ENCODE assay signal across 34 mouse cellular contexts in genomic region chr1:75227653-75228052, GRCm38 (mm10). TPM values are rescaled to one million over a fixed set of nuclear protein-coding genes. Genes with fewer than 3 reads are reported as not detected.
DNase-seq lines count a peak whose midpoint lies in the region; ATAC-seq and TF ChIP-seq lines count a peak whose summit lies in the region.
"Had no signal": no experiment of that assay in that cellular context is flagged by ENCODE, and none has a peak within 500 bp of the region (broad histone marks: within the 10 kb centered on the region; RNA-seq: fewer than 3 reads in every experiment).

No protein-coding gene starts in this region.

- H3K36me3 ChIP-seq in heart, embryonic 11.5 days (ENCODE audit: control insufficient read depth, insufficient read depth, low read length): no peaks in the 10 kb centered on the region
- H3K36me3 ChIP-seq in ES-Bruce4 (ENCODE audit: control insufficient read depth, insufficient read depth, low read length, poor library complexity, severe bottlenecking) (no peaks in the 10 kb centered on the region), ES-E14 (ENCODE audit: control insufficient read depth, insufficient read depth, low read length, poor library complexity, severe bottlenecking) (no peaks in the 10 kb centered on the region)
- H3K36me3 ChIP-seq: forebrain, embryonic 10.5 days; heart, embryonic 12.5 days; heart, embryonic 15.5 days; hindbrain, embryonic 12.5 days; hindbrain, embryonic 15.5 days had no signal

- in situ Hi-C loops in ES-E14 (cut with MboI; ENCODE audit: low sequenced_read_pairs in 2 of 2, unreplicated experiment in 2 of 2): no loop called here

- peaks cover 7% of the 10 kb centered on the region; the same call in 1 of the 2 replicates for H3K4me1 ChIP-seq in heart, embryonic 11.5 days (ENCODE audit: control insufficient read depth, insufficient read depth, low read length)
- H3K4me1 ChIP-seq in ES-Bruce4 (ENCODE audit: control insufficient read depth, insufficient read depth, low read length): peaks cover 14% of the 10 kb centered on the region
- peaks cover 2 to 27% of the 10 kb centered on the region in 2 experiments for H3K4me1 ChIP-seq in ES-E14 (ENCODE audit: control insufficient read depth in 2 of 2, insufficient read depth in 2 of 2, low read length in 2 of 2, poor library complexity in 1 of 2)
- H3K4me1 ChIP-seq: forebrain, embryonic 10.5 days; forebrain, embryonic 13.5 days; hindbrain, embryonic 12.5 days; hindbrain, embryonic 15.5 days had no signal

- no peak for TF ChIP-seq POLR2A in ES-Bruce4 (IDR thresholded peaks at IDR 0.05; ENCODE audit: insufficient read depth, low read length)

- DNase-seq in heart, postnatal 14 days: no peak
- DNase-seq in ES-E14 (ENCODE audit: low read depth, low spot score): no peak
- DNase-seq in ZHBTc4 (ENCODE audit: low read depth, low spot score): peak; percentile 78
- DNase-seq in embryo, embryonic 10 days (ENCODE audit: low spot score): no peak
- no peak for DNase-seq in gastrocnemius, postnatal 10 days
- DNase-seq: adrenal gland, postnatal 10 days; adrenal gland, postnatal 36 days; cerebellum, adult 2 months; cerebellum, postnatal 10 days; cerebellum, postnatal 36 days; gastrocnemius, postnatal 36 days; heart, adult 2 months; kidney, adult 2 months had no signal

- H3K27ac ChIP-seq in heart, embryonic 11.5 days (ENCODE audit: low read depth, low read length): peak overlapping the region; percentile 46; the same call in 1 of the 2 replicates
- H3K27ac ChIP-seq in ES-Bruce4 (ENCODE audit: insufficient read depth, low read length) (peak overlapping the region; percentile 4; the same call in 1 of the 2 replicates), ES-E14 (ENCODE audit: insufficient read depth, low read depth, low read length, poor library complexity, severe bottlenecking) (peak overlapping the region; percentile 55; the same call in 1 of the 2 replicates)
- H3K27ac ChIP-seq: forebrain, embryonic 10.5 days; forebrain, embryonic 13.5 days; heart, adult 2 months; heart, embryonic 15.5 days; hindbrain, embryonic 12.5 days; hindbrain, embryonic 15.5 days had no signal

- intact Hi-C loops in heart, postnatal 14 days (cut with DNase I): no loop called here

- no peak for TF ChIP-seq EP300 in ES-Bruce4 (IDR thresholded peaks at IDR 0.05; ENCODE audit: insufficient read depth, low read depth, low read length)

- no peak overlapping the region for H3K4me3 ChIP-seq in heart, embryonic 11.5 days (ENCODE audit: low read depth, low read length)
- H3K4me3 ChIP-seq in ES-Bruce4 (ENCODE audit: low read depth, low read length): no peak overlapping the region
- H3K4me3 ChIP-seq in ES-E14 (ENCODE audit: insufficient read depth in 1 of 2, low read depth in 1 of 2, low read length in 2 of 2, poor library complexity in 1 of 2, severe bottlenecking in 1 of 2): no peak overlapping the region
- H3K4me3 ChIP-seq: forebrain, embryonic 10.5 days; forebrain, embryonic 13.5 days; heart, adult 2 months; heart, embryonic 12.5 days; heart, embryonic 15.5 days; hindbrain, embryonic 12.5 days; hindbrain, embryonic 15.5 days had no signal

- H3K9me3 ChIP-seq in heart, embryonic 11.5 days (replicated peaks; ENCODE audit: control insufficient read depth, low read length): no peaks in the 10 kb centered on the region
- H3K9me3 ChIP-seq in ES-Bruce4 (replicated peaks; ENCODE audit: control insufficient read depth, insufficient read depth, low read length, poor library complexity, severe bottlenecking) (no peaks in the 10 kb centered on the region), ES-E14 (ENCODE audit: control insufficient read depth, insufficient read depth, low read depth, low read length) (no peaks in the 10 kb centered on the region)
- H3K9me3 ChIP-seq: forebrain, embryonic 10.5 days; forebrain, embryonic 13.5 days; heart, embryonic 12.5 days; heart, embryonic 15.5 days; hindbrain, embryonic 12.5 days; hindbrain, embryonic 15.5 days had no signal

- ATAC-seq in heart, embryonic 11.5 days (replicated peaks; ENCODE audit: insufficient number of reproducible peaks, low FRiP score, low TSS enrichment): no peak
- ATAC-seq: activated CD4-positive, CD25-positive, alpha-beta regulatory T cell, adult 4 months; CD4-positive, CD25-positive, alpha-beta regulatory T cell, adult 4 months; forebrain, embryonic 13.5 days; forebrain, embryonic 16.5 days; intestine, postnatal 0 days; Patski had no signal

- H3K4me2 ChIP-seq in heart, embryonic 11.5 days: no peak overlapping the region
- H3K4me2 ChIP-seq: forebrain, embryonic 13.5 days; heart, embryonic 12.5 days; heart, embryonic 15.5 days; hindbrain, embryonic 12.5 days; hindbrain, embryonic 15.5 days had no signal

- 78% methylated on average over 1 of the region's 1 CpGs for WGBS in heart, embryonic 11.5 days (ENCODE audit: insufficient replicate concordance)

- no peak for TF ChIP-seq CTCF in ES-Bruce4 (IDR thresholded peaks at IDR 0.05; ENCODE audit: low read depth, low read length)

- no peak overlapping the region for H3K9ac ChIP-seq in heart, embryonic 11.5 days (ENCODE audit: low read depth, low read length)
- H3K9ac ChIP-seq in ES-Bruce4 (ENCODE audit: low read depth, poor library complexity, severe bottlenecking) (no peak overlapping the region), ES-E14 (ENCODE audit: insufficient read depth, low read depth, low read length, poor library complexity, severe bottlenecking) (no peak overlapping the region)
- H3K9ac ChIP-seq: forebrain, embryonic 13.5 days; heart, embryonic 12.5 days; heart, embryonic 15.5 days; hindbrain, embryonic 12.5 days; hindbrain, embryonic 15.5 days had no signal

- 0 out of 2 replicates have a peak, but pooled peaks cover 2% of the 10 kb centered on the region for H3K27me3 ChIP-seq in heart, embryonic 11.5 days (ENCODE audit: control insufficient read depth, insufficient read depth, low read length)
- no peaks in the 10 kb centered on the region for H3K27me3 ChIP-seq in ES-Bruce4 (ENCODE audit: control insufficient read depth, insufficient read depth, low read length, poor library complexity, severe bottlenecking)
- H3K27me3 ChIP-seq: heart, embryonic 15.5 days; Patski had no signal

TF ChIP-seq in ES-E14, 5 proteins besides CTCF, POLR2A, EP300 and RAD21:
- TF ChIP-seq HCFC1 (IDR thresholded peaks at IDR 0.05; ENCODE audit: borderline replicate concordance, insufficient read depth, low read length) (no peak), MAFK (IDR thresholded peaks at IDR 0.05; ENCODE audit: insufficient read depth, low read depth, low read length) (no peak), ZNF384 (IDR thresholded peaks at IDR 0.05; ENCODE audit: low read depth, low read length) (peak; percentile 98)
TF ChIP-seq in ES-E14: peak in this region for 1.

RNA-seq across cellular contexts. Expression of gene A630095N17Rik, which starts 4.2 kb away (rescaled TPM):
- not detected in 2 replicates for polyA plus RNA-seq in heart, embryonic 11.5 days (2014; fragmentation: Nextera tagmentation; extraction: Ambion mirVana)
- total RNA-seq in heart, postnatal 14 days (2021): not detected
- not detected in 2 replicates for polyA plus RNA-seq in ES-Bruce4 (2011; ENCODE audit: insufficient read depth, insufficient read length, low read depth, missing spikeins)
- total RNA-seq in ES-E14 (2012; rRNA removed): not detected in 2 replicates
- not detected for total RNA-seq in gastrocnemius, postnatal 10 days (2021)
- total RNA-seq: adrenal gland, postnatal 10 days; adrenal gland, postnatal 36 days; gastrocnemius, adult 18-20 months; gastrocnemius, postnatal 36 days; heart, adult 2 months; heart, postnatal 25 days had no signal
- polyA plus RNA-seq: activated CD4-positive, CD25-positive, alpha-beta regulatory T cell, adult 4 months; C2C12; CD4-positive, CD25-positive, alpha-beta regulatory T cell, adult 4 months; cerebellum, adult 2 months; cortical plate, adult 2 months; embryonic facial prominence, embryonic 11.5 days; embryonic facial prominence, embryonic 14.5 days; forebrain, embryonic 10.5 days; forebrain, embryonic 13.5 days; forebrain, embryonic 16.5 days; heart, adult 2 months; heart, embryonic 12.5 days; heart, embryonic 15.5 days; hindbrain, embryonic 12.5 days; hindbrain, embryonic 15.5 days; intestine, embryonic 14.5 days; intestine, postnatal 0 days; kidney, adult 2 months; kidney, embryonic 14.5 days had no signal

RNA-seq across cellular contexts. Expression of gene Tuba4a, which starts 8.0 kb away (rescaled TPM):
- 39.2 and 39.8 TPM in 2 replicates for polyA plus RNA-seq in heart, embryonic 11.5 days (2014; fragmentation: Nextera tagmentation; extraction: Ambion mirVana)
- 100 to 1,000 TPM; 546 to 642 TPM for total RNA-seq in heart, postnatal 14 days (2021)
- polyA plus RNA-seq in ES-Bruce4 (2011; ENCODE audit: insufficient read depth, insufficient read length, low read depth, missing spikeins): 97.4 and 113 TPM in 2 replicates
- total RNA-seq in ES-E14 (2012; rRNA removed): 110 and 124 TPM in 2 replicates
- 100 to 1,000 TPM; 490 to 573 TPM for total RNA-seq in gastrocnemius, postnatal 10 days (2021)

RNA-seq across cellular contexts. Expression of gene Dnajb2, which starts 8.6 kb away (rescaled TPM):
- polyA plus RNA-seq in heart, embryonic 11.5 days (2014; fragmentation: Nextera tagmentation; extraction: Ambion mirVana): 15.3 and 17.6 TPM in 2 replicates
- 10 to 100 TPM; 66.4 to 74.6 TPM for total RNA-seq in heart, postnatal 14 days (2021)
- 18.9 and 23.8 TPM in 2 replicates for polyA plus RNA-seq in ES-Bruce4 (2011; ENCODE audit: insufficient read depth, insufficient read length, low read depth, missing spikeins)
- total RNA-seq in ES-E14 (2012; rRNA removed): 15.8 and 17.7 TPM in 2 replicates
- total RNA-seq in gastrocnemius, postnatal 10 days (2021): 10 to 100 TPM; 32.4 to 38.8 TPM

RNA-seq across cellular contexts. Expression of gene Stk16, which starts 17.0 kb away (rescaled TPM):
- 81.7 and 82.8 TPM in 2 replicates for polyA plus RNA-seq in heart, embryonic 11.5 days (2014; fragmentation: Nextera tagmentation; extraction: Ambion mirVana)
- total RNA-seq in heart, postnatal 14 days (2021): 10 to 100 TPM; 55.9 to 58.1 TPM
- polyA plus RNA-seq in ES-Bruce4 (2011; ENCODE audit: insufficient read depth, insufficient read length, low read depth, missing spikeins): 27.8 and 37.4 TPM in 2 replicates
- total RNA-seq in ES-E14 (2012; rRNA removed): 63.6 and 103 TPM in 2 replicates
- 10 to 100 TPM; 31.8 to 40.3 TPM for total RNA-seq in gastrocnemius, postnatal 10 days (2021)

RNA-seq across cellular contexts. Expression of gene Glb1l, which starts 17.0 kb away (rescaled TPM):
- polyA plus RNA-seq in heart, embryonic 11.5 days (2014; fragmentation: Nextera tagmentation; extraction: Ambion mirVana): 6.8 and 8.4 TPM in 2 replicates
- 1 to 10 TPM; 5.2 to 6.7 TPM for total RNA-seq in heart, postnatal 14 days (2021)
- 5.1 and 10.6 TPM in 2 replicates for polyA plus RNA-seq in ES-Bruce4 (2011; ENCODE audit: insufficient read depth, insufficient read length, low read depth, missing spikeins)
- 5.8 and 7.6 TPM in 2 replicates for total RNA-seq in ES-E14 (2012; rRNA removed)
- total RNA-seq in gastrocnemius, postnatal 10 days (2021): 1 to 10 TPM; 6.5 to 8.6 TPM

Comparison
In these comparisons a context has a peak if more than half of its experiments do, and no peak if none do; other contexts are left out.
1. H3K27ac ChIP-seq: peak in every context shown above with its lines; median percentile 55 in ES-E14; 46 in heart, embryonic 11.5 days; 4 in ES-Bruce4.